Mouse (Mus musculus): Measurements from ENCODE around the gene Mapk6. TPM values are rescaled to one million over a fixed set of nuclear protein-coding genes. Genes with fewer than 3 reads are reported as not detected.

The Mapk6 gene
- polyA plus RNA-seq, 2 experiments, result 9.3 to 17.1 TPM

DNA sequence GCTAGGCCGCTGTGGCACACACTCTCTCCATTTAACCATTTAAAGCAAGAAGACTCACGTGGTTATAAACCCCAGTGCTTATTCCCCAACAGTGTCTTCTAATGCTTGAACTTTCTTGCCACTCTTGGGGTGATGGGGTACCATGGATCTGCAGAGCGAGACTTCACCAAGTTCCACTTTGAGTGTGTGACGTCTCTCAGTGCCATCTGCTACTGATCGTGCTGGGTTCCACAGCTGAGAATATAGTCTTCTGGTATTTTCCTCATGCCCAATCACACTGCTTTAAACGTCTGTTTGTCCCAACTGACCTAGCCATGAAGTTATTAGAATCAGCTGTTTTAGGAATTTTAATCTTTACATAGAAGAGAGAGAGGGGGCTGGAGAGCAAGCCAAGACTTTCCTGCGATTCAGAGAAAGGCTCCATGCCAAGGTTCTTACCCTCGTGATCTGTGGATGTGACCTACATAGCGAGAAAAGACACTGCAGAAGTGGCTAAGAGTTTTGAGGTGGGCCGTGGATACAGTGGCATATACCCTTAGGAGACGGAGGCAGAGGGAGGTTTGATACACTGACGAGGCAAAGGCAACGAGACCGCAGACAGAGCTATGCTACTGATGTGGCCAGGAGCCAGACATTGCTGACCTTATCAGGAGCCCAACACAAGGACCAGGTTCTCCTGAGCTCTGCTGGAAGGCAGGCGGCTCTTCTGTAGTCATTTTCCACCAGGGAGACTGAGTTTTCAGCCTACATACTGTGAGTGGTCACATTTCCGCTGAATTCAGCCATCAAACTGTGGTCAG is 21.2 kb upstream of the Mapk6 start:
- no peak overlapping the region for H3K9ac ChIP-seq (replicated peaks)
- ATAC-seq (ENCODE audit: insufficient read depth) (peak; percentile 72), DNase-seq (ENCODE audit: low read depth in 3 of 3, low spot score in 3 of 3) (no peak)
- TF ChIP-seq CTCF (IDR thresholded peaks at IDR 0.05; ENCODE audit: low read depth), result no peak
- TF ChIP-seq EP300 (IDR thresholded peaks at IDR 0.05; ENCODE audit: low read depth), result no peak; the same call in 1 of the 2 replicates
- no peak overlapping the region for H3K4me3 ChIP-seq (ENCODE audit: insufficient read depth in 1 of 2, low read depth in 2 of 2, low read length in 2 of 2)
- no peaks in the 10 kb centered on the region for H3K9me3 ChIP-seq (ENCODE audit: control insufficient read depth, low read length)
- no peaks in the 10 kb centered on the region for H3K27me3 ChIP-seq (ENCODE audit: control insufficient read depth, insufficient read depth, low read length)
- peaks cover 3 to 7% of the 10 kb centered on the region in 2 experiments; a peak in 1 of 4 replicates for H3K4me1 ChIP-seq (replicated peaks; ENCODE audit: control insufficient read depth in 2 of 2, insufficient read depth in 2 of 2, low read length in 1 of 2)
- whole genome bisulfite sequencing (ENCODE audit: insufficient replicate concordance), result 45% methylated on average over 16 of the region's 16 CpGs
- H3K27ac ChIP-seq, result no peak overlapping the region
- no peaks in the 10 kb centered on the region for H3K36me3 ChIP-seq (replicated peaks; ENCODE audit: control insufficient read depth, insufficient read depth, low read depth)
- no peak overlapping the region for H3K4me2 ChIP-seq (ENCODE audit: low read depth)

DNA sequence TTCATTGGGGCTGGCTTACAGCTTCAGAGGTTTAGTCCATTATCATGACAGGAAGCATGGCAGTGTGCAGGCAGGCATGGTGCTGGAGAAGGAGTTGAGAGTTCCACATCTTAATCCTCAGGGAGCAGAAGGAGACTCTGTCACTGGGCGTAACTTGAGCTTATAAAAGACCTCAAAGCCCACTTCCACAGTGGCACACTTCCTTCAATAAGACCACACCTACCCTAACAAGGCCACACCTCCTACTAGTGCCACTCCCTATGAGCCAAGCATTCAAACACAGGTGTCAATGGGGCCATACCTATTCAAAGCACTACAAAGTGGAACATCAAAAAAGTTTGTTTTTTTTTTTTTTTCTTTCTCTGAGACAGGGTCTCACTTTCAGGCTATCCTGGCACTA is 19.9 kb upstream of the Mapk6 start:
- TF ChIP-seq EP300 (IDR thresholded peaks at IDR 0.05; ENCODE audit: low read depth) (no peak), CTCF (IDR thresholded peaks at IDR 0.05; ENCODE audit: low read depth) (no peak)
- ATAC-seq (ENCODE audit: insufficient read depth), result no peak
- no peak for DNase-seq (ENCODE audit: low read depth in 3 of 3, low spot score in 3 of 3)

DNA sequence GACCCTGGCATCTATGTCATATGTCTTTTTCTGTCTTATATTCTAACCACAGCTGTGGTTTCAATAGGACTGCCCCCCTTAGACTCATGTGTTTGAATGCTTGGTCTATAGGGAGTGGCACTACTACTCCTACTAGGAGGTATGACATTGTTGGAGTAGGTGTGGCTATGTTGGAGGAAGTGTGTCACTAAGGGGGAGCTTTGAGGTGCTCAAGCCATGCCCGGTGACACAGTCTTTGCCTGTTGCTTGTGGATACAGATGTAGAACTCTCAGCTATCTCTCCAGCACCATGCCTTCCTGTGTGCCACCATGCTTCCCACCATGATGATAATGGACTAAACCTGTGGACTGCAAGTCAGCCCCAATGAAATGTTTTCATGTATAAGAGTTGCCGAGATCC is 19.2 kb upstream of the Mapk6 start:
- Histone ChIP-seq H3K36me3 (replicated peaks; ENCODE audit: control insufficient read depth, insufficient read depth, low read depth) (no peaks in the 10 kb centered on the region), H3K27me3 (ENCODE audit: control insufficient read depth, insufficient read depth, low read length) (no peaks in the 10 kb centered on the region), H3K4me3 (ENCODE audit: insufficient read depth in 1 of 2, low read depth in 2 of 2, low read length in 2 of 2) (no peak overlapping the region), H3K27ac (no peak overlapping the region), H3K4me1 (replicated peaks; ENCODE audit: control insufficient read depth in 2 of 2, insufficient read depth in 2 of 2, low read length in 1 of 2) (peaks cover 3 to 7% of the 10 kb centered on the region in 2 experiments; a peak in 2 of 4 replicates), H3K9me3 (ENCODE audit: control insufficient read depth, low read length) (no peaks in the 10 kb centered on the region), H3K9ac (replicated peaks) (no peak overlapping the region), H3K4me2 (ENCODE audit: low read depth) (no peak overlapping the region)
- WGBS (ENCODE audit: insufficient replicate concordance), result 13% methylated on average over 2 of the region's 2 CpGs
- ATAC-seq (ENCODE audit: insufficient read depth), result no peak
- TF ChIP-seq CTCF (IDR thresholded peaks at IDR 0.05; ENCODE audit: low read depth) (no peak), EP300 (IDR thresholded peaks at IDR 0.05; ENCODE audit: low read depth) (no peak)
- no peak for DNase-seq (ENCODE audit: low read depth in 3 of 3, low spot score in 3 of 3)

More for the DNA sequence above, 19.9 kb upstream of the Mapk6 start:
- H3K27ac ChIP-seq, result no peak overlapping the region
- no peak overlapping the region for H3K4me2 ChIP-seq (ENCODE audit: low read depth)
- H3K4me1 ChIP-seq (replicated peaks; ENCODE audit: control insufficient read depth in 2 of 2, insufficient read depth in 2 of 2, low read length in 1 of 2), result peaks cover 3 to 7% of the 10 kb centered on the region in 2 experiments; a peak in 2 of 4 replicates
- no peaks in the 10 kb centered on the region for H3K9me3 ChIP-seq (ENCODE audit: control insufficient read depth, low read length)
- no peaks in the 10 kb centered on the region for H3K27me3 ChIP-seq (ENCODE audit: control insufficient read depth, insufficient read depth, low read length)
- H3K4me3 ChIP-seq (ENCODE audit: insufficient read depth in 1 of 2, low read depth in 2 of 2, low read length in 2 of 2), result no peak overlapping the region
- 61% methylated on average over 1 of the region's 1 CpGs for WGBS (ENCODE audit: insufficient replicate concordance)
- H3K9ac ChIP-seq (replicated peaks), result no peak overlapping the region
- H3K36me3 ChIP-seq (replicated peaks; ENCODE audit: control insufficient read depth, insufficient read depth, low read depth), result no peaks in the 10 kb centered on the region

DNA sequence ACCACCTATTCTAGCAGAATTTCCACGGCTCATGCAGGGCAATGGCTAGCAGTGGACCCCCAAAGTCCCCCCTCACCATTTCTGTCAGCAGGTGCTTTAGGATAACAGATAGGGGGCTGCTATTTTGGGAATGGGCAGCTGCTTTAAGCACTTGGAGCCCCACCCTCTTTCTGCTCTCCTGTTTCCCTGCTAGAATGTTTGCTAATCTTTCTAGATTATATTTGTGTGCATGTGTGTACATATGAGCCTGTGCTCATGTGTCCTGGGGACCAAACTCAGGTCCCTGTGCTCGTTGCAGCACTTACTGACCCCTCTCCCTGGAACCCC is 18.4 kb upstream of the Mapk6 start:
- H3K27me3 ChIP-seq (ENCODE audit: control insufficient read depth, insufficient read depth, low read length), result no peaks in the 10 kb centered on the region
- H3K4me1 ChIP-seq (replicated peaks; ENCODE audit: control insufficient read depth in 2 of 2, insufficient read depth in 2 of 2, low read length in 1 of 2), result peaks cover 3 to 7% of the 10 kb centered on the region in 2 experiments; a peak in 1 of 4 replicates
- H3K36me3 ChIP-seq (replicated peaks; ENCODE audit: control insufficient read depth, insufficient read depth, low read depth), result no peaks in the 10 kb centered on the region
- 49% methylated on average over 2 of the region's 2 CpGs for WGBS (ENCODE audit: insufficient replicate concordance)
- H3K4me2 ChIP-seq (ENCODE audit: low read depth), result no peak overlapping the region
- H3K9me3 ChIP-seq (ENCODE audit: control insufficient read depth, low read length), result no peaks in the 10 kb centered on the region
- no peak overlapping the region for H3K9ac ChIP-seq (replicated peaks)
- DNase-seq (ENCODE audit: low read depth in 3 of 3, low spot score in 3 of 3) (no peak), ATAC-seq (ENCODE audit: insufficient read depth) (no peak)
- no peak overlapping the region for H3K27ac ChIP-seq
- H3K4me3 ChIP-seq (ENCODE audit: insufficient read depth in 1 of 2, low read depth in 2 of 2, low read length in 2 of 2), result no peak overlapping the region
- TF ChIP-seq CTCF (IDR thresholded peaks at IDR 0.05; ENCODE audit: low read depth) (no peak), EP300 (IDR thresholded peaks at IDR 0.05; ENCODE audit: low read depth) (no peak)

DNA sequence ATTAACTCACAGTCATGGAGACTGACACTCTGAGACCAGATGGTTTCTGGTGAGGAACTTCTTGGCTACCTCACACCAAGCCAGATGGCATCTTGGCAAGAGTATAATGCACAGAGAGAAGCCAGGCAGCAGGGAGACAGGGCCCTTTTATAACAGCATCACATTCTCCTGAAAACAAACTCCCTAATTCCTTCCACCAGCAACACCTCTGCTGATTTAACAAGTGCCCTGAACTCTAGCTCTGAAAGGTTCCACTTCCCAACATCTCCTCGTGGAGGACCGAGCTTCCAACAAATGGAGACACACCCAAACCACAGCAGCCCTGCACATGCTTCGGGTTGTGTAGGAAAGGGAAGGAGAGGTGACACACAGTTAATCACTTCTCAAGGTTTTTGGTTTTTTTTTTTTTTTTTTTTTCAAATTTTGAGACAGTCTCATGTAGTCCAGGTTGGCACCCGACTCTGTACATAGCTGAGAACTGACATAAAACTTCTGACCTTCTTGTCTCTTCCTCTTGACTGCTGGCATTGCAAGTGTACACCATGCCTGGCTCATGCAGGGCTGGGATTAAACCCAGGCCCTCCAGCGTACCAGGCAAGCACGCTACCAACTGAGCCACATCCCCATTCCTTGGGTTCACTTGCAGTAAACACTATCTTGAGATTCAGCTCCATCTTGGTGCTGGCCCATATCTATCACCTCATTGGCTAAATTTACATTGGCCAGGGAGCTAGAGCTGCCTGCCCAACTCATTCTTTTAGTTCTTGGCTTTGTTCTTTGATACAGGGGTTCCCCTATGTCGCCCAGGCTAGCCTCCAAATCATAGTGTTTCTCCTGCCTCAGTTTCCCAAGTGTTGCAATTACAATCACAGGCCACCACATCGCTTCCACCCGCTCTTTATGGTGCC is 17.8 kb upstream of the Mapk6 start:
- H3K4me1 ChIP-seq (replicated peaks; ENCODE audit: control insufficient read depth in 2 of 2, insufficient read depth in 2 of 2, low read length in 1 of 2), result peaks cover 3 to 7% of the 10 kb centered on the region in 2 experiments; a peak in 1 of 4 replicates
- no peak overlapping the region for H3K4me2 ChIP-seq (ENCODE audit: low read depth)
- H3K9me3 ChIP-seq (ENCODE audit: control insufficient read depth, low read length), result no peaks in the 10 kb centered on the region
- TF ChIP-seq EP300 (IDR thresholded peaks at IDR 0.05; ENCODE audit: low read depth) (no peak), CTCF (IDR thresholded peaks at IDR 0.05; ENCODE audit: low read depth) (no peak)
- no peak overlapping the region for H3K4me3 ChIP-seq (ENCODE audit: insufficient read depth in 1 of 2, low read depth in 2 of 2, low read length in 2 of 2)
- H3K9ac ChIP-seq (replicated peaks), result no peak overlapping the region
- ATAC-seq (ENCODE audit: insufficient read depth) (no peak), DNase-seq (ENCODE audit: low read depth in 3 of 3, low spot score in 3 of 3) (no peak)
- 54% methylated on average over 9 of the region's 9 CpGs for WGBS (ENCODE audit: insufficient replicate concordance)
- H3K27ac ChIP-seq, result no peak overlapping the region
- no peaks in the 10 kb centered on the region for H3K36me3 ChIP-seq (replicated peaks; ENCODE audit: control insufficient read depth, insufficient read depth, low read depth)
- H3K27me3 ChIP-seq (ENCODE audit: control insufficient read depth, insufficient read depth, low read length), result no peaks in the 10 kb centered on the region
